Mouse (Mus musculus): Measurements from ENCODE around the gene Col11a2.

Gene Col11a2

GRCm38 (mm10) chr17:34104804-34105203, 65.6 kb downstream of the Col11a2 start:
- no peak for DNase-seq (ENCODE audit: low spot score)

- DNase-seq (ENCODE audit: low spot score), result no peak
Observed at GRCm38 (mm10) chr17:34106555-34106954, 67.3 kb downstream of the Col11a2 start.

GRCm38 (mm10) chr17:34107109-34107867, 68.1 kb downstream of the Col11a2 start:
- DNase-seq (ENCODE audit: low spot score), result no peak

- DNase-seq (ENCODE audit: low spot score), result no peak
Observed at GRCm38 (mm10) chr17:34108460-34108859, 69.2 kb downstream of the Col11a2 start.

- no peak for DNase-seq (ENCODE audit: low spot score)
Observed at GRCm38 (mm10) chr17:34109038-34109805, 70.0 kb downstream of the Col11a2 start.

GRCm38 (mm10) chr17:34109806-34110195, 70.6 kb downstream of the Col11a2 start:
- DNase-seq (ENCODE audit: low spot score), result no peak

GRCm38 (mm10) chr17:34110309-34110708, 71.1 kb downstream of the Col11a2 start:
- no peak for DNase-seq (ENCODE audit: low spot score)

- no peak for DNase-seq (ENCODE audit: low spot score)
Observed at GRCm38 (mm10) chr17:34114114-34114513, 74.9 kb downstream of the Col11a2 start.

All from ovary, postnatal 14 days (tissue).